Mouse (Mus musculus) liver, postnatal 0 days (tissue): ENCODE data around the gene Cox19.
A peak's percentile ranks its signal among the peaks of the same experiment; 100 is the strongest.

ENCODE experiments used
- CTCF ChIP-seq: sonication (generic); IDR thresholded peaks from 2 replicates; pipeline ENCODE4 v1.5.1; 2016; ENCODE audit warnings: antibody characterized with exemption, low read depth
- EP300 ChIP-seq: IDR thresholded peaks from 2 replicates; pipeline ENCODE4 v1.6.1; 2016; ENCODE audit warnings: antibody characterized with exemption, low read depth, mild to moderate bottlenecking

DNA sequence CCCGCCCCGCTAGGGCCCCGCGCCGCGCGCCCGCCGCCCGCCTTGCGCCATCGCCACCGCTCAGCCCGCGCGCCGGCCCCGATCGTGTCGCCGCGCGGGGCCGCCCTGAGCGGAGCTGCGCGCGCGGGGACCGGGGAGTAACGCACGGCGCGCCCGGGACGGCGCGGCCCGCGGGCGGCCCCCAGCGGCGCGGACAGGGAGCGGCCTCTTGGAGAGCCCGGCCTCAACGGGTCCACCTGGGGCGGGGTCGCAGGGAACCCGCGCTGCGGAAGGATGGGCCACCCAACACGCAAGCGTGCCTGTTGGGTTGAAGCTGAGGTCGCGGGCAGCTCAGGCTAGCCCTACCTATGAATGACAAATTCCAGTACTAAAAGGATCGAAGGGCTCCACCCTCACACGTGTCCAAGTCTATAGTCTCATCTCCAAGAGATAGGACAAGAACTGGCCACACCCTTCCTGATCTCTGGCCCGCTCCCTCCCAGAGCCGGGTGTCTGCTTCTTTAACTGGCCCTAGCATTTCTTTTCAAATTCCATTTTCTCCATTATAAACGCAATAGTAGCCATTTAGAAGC is 25.7 kb downstream of the Cox19 start, which contains the start of gene Adap1:
- TF ChIP-seq CTCF: peak; percentile 42; the same call in 1 of the 2 replicates
- TF ChIP-seq EP300: no peak
